In genomic region chr1:167288665-167289538, GRCm38 (mm10) we compare ENCODE assay signal across 12 mouse cellular contexts. TPM values are rescaled to one million over a fixed set of nuclear protein-coding genes. Genes with fewer than 3 reads are reported as not detected.
A peak's percentile ranks its signal among the peaks of the same experiment; 100 is the strongest.
DNase-seq lines count a peak whose midpoint lies in the region; ATAC-seq and TF ChIP-seq lines count a peak whose summit lies in the region.
"Had no signal": no experiment of that assay in that cellular context is flagged by ENCODE, and none has a peak within 500 bp of the region (broad histone marks: within the 10 kb centered on the region; RNA-seq: fewer than 3 reads in every experiment).

No protein-coding gene starts in this region.

- no peaks in the 10 kb centered on the region for H3K9me3 ChIP-seq in hindbrain, postnatal 0 days (ENCODE audit: low read length)
- H3K9me3 ChIP-seq in hindbrain, embryonic 13.5 days, result no peaks in the 10 kb centered on the region
- no peaks in the 10 kb centered on the region for H3K9me3 ChIP-seq in liver, embryonic 13.5 days (replicated peaks)
- H3K9me3 ChIP-seq: limb, embryonic 12.5 days had no signal

- no peak overlapping the region for H3K27ac ChIP-seq in hindbrain, postnatal 0 days
- no peak overlapping the region for H3K27ac ChIP-seq in hindbrain, embryonic 13.5 days
- H3K27ac ChIP-seq in liver, embryonic 13.5 days, result peak overlapping the region; percentile 94
- H3K27ac ChIP-seq: limb, embryonic 12.5 days had no signal

- H3K36me3 ChIP-seq in hindbrain, postnatal 0 days (ENCODE audit: insufficient read depth, low read length), result no peaks in the 10 kb centered on the region
- no peaks in the 10 kb centered on the region for H3K36me3 ChIP-seq in hindbrain, embryonic 13.5 days
- no peaks in the 10 kb centered on the region for H3K36me3 ChIP-seq in liver, embryonic 13.5 days
- H3K36me3 ChIP-seq: limb, embryonic 12.5 days had no signal

- no peak for DNase-seq in hindbrain, postnatal 0 days (ENCODE audit: low spot score)
- peak; percentile 92 for DNase-seq in 416B (ENCODE audit: low read depth)
- peak; percentile 31 to 34 for DNase-seq in adrenal gland, postnatal 36 days
- peak; percentile 64 for DNase-seq in liver, embryonic 13.5 days
- no peak for DNase-seq in right cerebral cortex, postnatal 36 days (ENCODE audit: low spot score in 2 of 2)
- no peak for DNase-seq in ovary, adult 18-20 months (ENCODE audit: low spot score)
- DNase-seq in gastrocnemius, postnatal 14 days, result no peak
- DNase-seq: cerebellum, postnatal 10 days; kidney, postnatal 4 days had no signal

- no peaks in the 10 kb centered on the region for H3K4me1 ChIP-seq in hindbrain, postnatal 0 days (ENCODE audit: insufficient read depth, low read length)
- peaks cover 20% of the 10 kb centered on the region for H3K4me1 ChIP-seq in hindbrain, embryonic 13.5 days (replicated peaks)
- H3K4me1 ChIP-seq in liver, embryonic 13.5 days (replicated peaks), result peaks cover 58% of the 10 kb centered on the region

- H3K4me3 ChIP-seq in hindbrain, postnatal 0 days (ENCODE audit: low read length), result no peak overlapping the region
- H3K4me3 ChIP-seq in hindbrain, embryonic 13.5 days, result no peak overlapping the region
- H3K4me3 ChIP-seq in liver, embryonic 13.5 days (replicated peaks), result peak overlapping the region; percentile 38
- H3K4me3 ChIP-seq: limb, embryonic 12.5 days had no signal

- intact Hi-C loops in gastrocnemius, postnatal 14 days (cut with DNase I; ENCODE audit: low total_unique reads), result loop anchor here (10.0 kb wide), 1 partner anchor 64 kb away; no protein-coding TSS in a partner anchor

- no peaks in the 10 kb centered on the region for H3K27me3 ChIP-seq in hindbrain, postnatal 0 days (ENCODE audit: insufficient read depth, low read length)
- peaks cover 4% of the 10 kb centered on the region; the same call in 1 of the 2 replicates for H3K27me3 ChIP-seq in hindbrain, embryonic 13.5 days
- peaks cover 37% of the 10 kb centered on the region for H3K27me3 ChIP-seq in liver, embryonic 13.5 days
- H3K27me3 ChIP-seq: Patski had no signal

- no peak overlapping the region for H3K4me2 ChIP-seq in hindbrain, postnatal 0 days (ENCODE audit: low read depth, low read length)
- H3K4me2 ChIP-seq in hindbrain, embryonic 13.5 days, result no peak overlapping the region
- peak overlapping the region; percentile 58 for H3K4me2 ChIP-seq in liver, embryonic 13.5 days

- WGBS in hindbrain, postnatal 0 days, result 47% methylated on average over 11 of the region's 11 CpGs
- 45% methylated on average over 11 of the region's 11 CpGs for WGBS in hindbrain, embryonic 13.5 days
- 9% methylated on average over 11 of the region's 11 CpGs for WGBS in liver, embryonic 13.5 days (ENCODE audit: insufficient replicate concordance)

- TF ChIP-seq CTCF in hindbrain, postnatal 0 days (IDR thresholded peaks at IDR 0.05; ENCODE audit: low read depth), result peak; percentile 13

- no peak overlapping the region for H3K9ac ChIP-seq in hindbrain, postnatal 0 days (replicated peaks; ENCODE audit: low read length)
- H3K9ac ChIP-seq in hindbrain, embryonic 13.5 days, result no peak overlapping the region
- H3K9ac ChIP-seq in liver, embryonic 13.5 days, result peak overlapping the region; percentile 53
- H3K9ac ChIP-seq: limb, embryonic 12.5 days had no signal

- ATAC-seq in hindbrain, postnatal 0 days, result no peak
- no peak for ATAC-seq in hindbrain, embryonic 13.5 days (ENCODE audit: low FRiP score)
- ATAC-seq in liver, embryonic 13.5 days (ENCODE audit: low read depth), result peak; percentile 85
- ATAC-seq: Patski had no signal

RNA-seq across cellular contexts. Expression of gene Uck2, which starts 3.8 kb away (rescaled TPM):
- 71.8 and 91.3 TPM in 2 replicates for total RNA-seq in hindbrain, postnatal 0 days (2014; rRNA removed)
- 40.1 and 44.7 TPM in 2 replicates for polyA plus RNA-seq in hindbrain, postnatal 0 days (2015; fragmentation: Nextera tagmentation; extraction: Ambion mirVana)
- 58.4 and 63.4 TPM in 2 replicates for polyA plus RNA-seq in hindbrain, embryonic 13.5 days (2015; fragmentation: Nextera tagmentation; extraction: Ambion mirVana)
- total RNA-seq in adrenal gland, postnatal 36 days (2021), result 10 to 100 TPM; 60.6 to 65.0 TPM
- 67.1 and 82.5 TPM in 2 replicates for polyA plus RNA-seq in liver, embryonic 13.5 days (2015; fragmentation: Nextera tagmentation; extraction: Ambion mirVana)
- 10 to 100 TPM; 18.4 to 29.1 TPM for total RNA-seq in gastrocnemius, postnatal 14 days (2021)

RNA-seq across cellular contexts. Expression of gene Tmco1, which starts 19.3 kb away (rescaled TPM):
- total RNA-seq in hindbrain, postnatal 0 days (2014; rRNA removed), result 47.5 and 63.2 TPM in 2 replicates
- polyA plus RNA-seq in hindbrain, postnatal 0 days (2015; fragmentation: Nextera tagmentation; extraction: Ambion mirVana), result 70.4 and 80.8 TPM in 2 replicates
- 72.5 and 73.5 TPM in 2 replicates for polyA plus RNA-seq in hindbrain, embryonic 13.5 days (2015; fragmentation: Nextera tagmentation; extraction: Ambion mirVana)
- total RNA-seq in adrenal gland, postnatal 36 days (2021), result 100 to 1,000 TPM; 148 to 170 TPM
- 69.9 and 84.5 TPM in 2 replicates for polyA plus RNA-seq in liver, embryonic 13.5 days (2015; fragmentation: Nextera tagmentation; extraction: Ambion mirVana)
- total RNA-seq in gastrocnemius, postnatal 14 days (2021), result 10 to 100 TPM; 36.8 to 39.3 TPM

Comparison
In these comparisons a context has a peak if more than half of its experiments do, and no peak if none do; other contexts are left out.
1. DNase-seq: peak in 416B (single experiment), adrenal gland, postnatal 36 days (2 of 2) and liver, embryonic 13.5 days (single experiment); none in hindbrain, postnatal 0 days (single experiment), right cerebral cortex, postnatal 36 days (0 of 2), ovary, adult 18-20 months (single experiment) and gastrocnemius, postnatal 14 days (single experiment).